Mouse (Mus musculus) embryo, embryonic 10.5 days (tissue): ENCODE measurements at regions not wholly inside any gene's neighbourhood (a gene's known extent, or its start where the extent isn't known, plus 50 kb on each side); places are given as distances from the start of the nearest gene placed in this dataset.
"Not testable (repeated sequence)": the region's sequence is repeated elsewhere in the genome, so short reads cannot be mapped to it uniquely, and the experiment has no call there.

ENCODE experiments used
- DNase-seq: peaks from one replicate; pipeline ENCODE4 v3.0.0-alpha.2; 2015; ENCODE audit warnings: low spot score

GRCm38 (mm10) chr13:99128979-99129378, 55.6 kb upstream of the Zfp366 start:
- no peak for DNase-seq

GRCm38 (mm10) chr13:99128284-99128691, 56.3 kb upstream of the Zfp366 start:
- no peak for DNase-seq

GRCm38 (mm10) chr13:99127716-99128115, 56.9 kb upstream of the Zfp366 start:
- no peak for DNase-seq

DNA sequence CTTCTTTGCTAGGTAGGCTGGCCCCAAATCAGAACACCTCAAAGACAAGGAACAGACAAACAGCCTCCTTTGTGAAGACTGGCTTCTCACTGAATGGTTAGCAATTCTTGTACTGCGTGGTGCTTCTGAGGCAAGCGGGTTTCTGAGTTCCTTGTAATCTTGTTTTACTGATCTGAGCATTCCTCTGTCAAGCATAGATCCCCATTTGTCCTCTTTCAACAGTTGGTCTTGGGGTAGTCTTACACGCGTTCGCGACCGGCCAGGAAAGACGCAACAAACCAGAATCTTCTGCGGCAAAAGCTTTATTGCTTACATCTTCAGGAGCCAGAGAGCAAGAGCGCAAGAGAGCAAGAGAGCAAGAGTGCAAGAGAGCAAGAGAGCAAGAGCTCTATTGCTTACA, 57.7 kb upstream of the Zfp366 start:
- not testable (repeated sequence) for DNase-seq

GRCm38 (mm10) chr13:99126538-99126937, 58.1 kb upstream of the Zfp366 start:
- DNase-seq, result no peak

DNA sequence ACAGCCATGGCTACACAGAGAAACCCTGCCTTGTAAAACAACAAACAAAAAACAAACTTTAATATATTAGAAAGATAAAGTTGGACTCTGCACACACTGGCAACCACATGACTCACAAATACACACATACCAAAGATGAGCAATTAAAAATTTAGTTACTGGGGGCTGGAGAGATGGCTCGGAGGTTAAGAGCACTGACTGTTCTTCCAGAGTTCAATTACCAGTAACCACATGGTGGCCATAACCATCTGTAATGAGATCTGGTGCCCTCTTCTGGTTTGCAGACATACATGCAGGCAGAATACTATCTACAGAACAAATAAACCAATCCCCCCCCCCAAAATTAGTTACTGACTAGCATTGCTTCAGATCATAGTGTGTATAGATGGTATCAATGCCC, 58.7 kb upstream of the Zfp366 start:
- DNase-seq, result peak; percentile 41

DNA sequence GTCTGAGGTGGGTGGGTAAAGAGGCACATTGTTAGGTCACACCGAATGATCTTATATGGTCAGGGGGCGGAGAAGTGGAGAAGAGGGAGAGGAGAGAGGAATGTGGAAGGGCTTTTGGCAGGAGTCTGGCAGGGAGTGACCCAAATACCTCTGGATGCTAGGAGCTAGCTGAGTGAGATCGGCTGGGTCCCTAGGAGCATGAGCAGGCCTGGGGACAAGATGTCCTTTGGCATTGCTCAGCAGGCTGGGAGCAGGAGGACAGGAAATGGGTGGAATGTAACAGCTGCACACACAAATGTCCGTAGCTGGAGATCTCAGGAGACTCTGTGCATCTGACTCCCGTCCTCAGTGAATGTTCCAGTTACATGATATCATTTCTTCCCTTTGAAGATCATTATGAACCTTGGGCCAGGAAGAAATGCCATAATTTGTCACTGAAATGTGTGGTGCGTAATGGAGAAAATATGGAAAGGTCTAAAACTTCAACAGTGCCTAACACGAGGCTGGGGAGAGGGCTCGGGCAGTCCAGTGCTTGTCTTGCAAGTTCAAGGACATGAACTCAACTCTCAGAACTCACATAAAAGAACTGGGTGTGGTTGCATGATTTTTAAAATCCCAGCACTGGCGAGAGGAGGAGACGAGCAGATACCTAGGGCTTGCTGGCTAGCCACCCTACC, 59.6 kb upstream of the Zfp366 start:
- no peak for DNase-seq

DNA sequence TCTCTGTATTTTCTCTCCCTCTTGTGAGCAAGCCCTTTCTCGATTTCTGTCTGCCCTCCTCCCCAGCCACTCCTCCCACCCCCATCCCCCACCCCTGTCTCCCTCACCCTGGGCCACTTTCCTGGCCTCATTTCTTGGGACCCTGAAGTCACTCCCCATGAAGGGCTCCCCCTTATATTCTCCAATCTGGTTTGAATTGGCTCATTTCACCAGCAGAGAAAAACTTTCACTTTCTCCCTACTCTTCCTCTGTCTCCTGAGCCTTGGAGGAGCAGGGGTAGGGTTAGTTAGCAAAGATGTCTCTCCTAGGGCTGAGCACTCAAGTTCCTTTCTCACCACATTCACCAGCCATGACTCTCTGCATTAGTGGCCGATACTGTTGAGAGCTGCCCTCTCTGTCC, 60.5 kb upstream of the Zfp366 start:
- DNase-seq, result no peak

GRCm38 (mm10) chr13:99123476-99124140, 61.0 kb upstream of the Zfp366 start:
- DNase-seq, result no peak

DNA sequence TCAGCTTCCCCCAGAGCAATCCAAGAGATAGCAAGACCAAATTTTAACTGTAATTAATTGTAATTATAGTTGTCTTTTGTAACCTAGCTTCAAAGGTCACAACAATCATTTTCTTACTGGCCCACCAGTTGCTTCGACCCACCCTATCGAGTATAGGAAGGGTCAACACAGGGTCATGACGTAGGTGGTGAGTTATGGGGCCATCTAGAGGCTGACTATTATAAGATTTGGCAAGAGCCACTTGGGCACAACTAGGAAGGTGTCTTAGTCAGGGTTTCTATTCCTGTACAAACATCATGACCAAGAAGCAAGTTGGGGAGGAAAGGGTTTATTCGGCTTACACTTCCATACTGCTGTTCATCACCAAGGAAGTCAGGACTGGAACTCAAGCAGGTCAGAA, 62.1 kb upstream of the Zfp366 start:
- not testable (repeated sequence) for DNase-seq

- no peak for DNase-seq
These were observed 63.5 kb upstream of the Zfp366 start for GRCm38 (mm10) chr13:99121096-99121495.

DNA sequence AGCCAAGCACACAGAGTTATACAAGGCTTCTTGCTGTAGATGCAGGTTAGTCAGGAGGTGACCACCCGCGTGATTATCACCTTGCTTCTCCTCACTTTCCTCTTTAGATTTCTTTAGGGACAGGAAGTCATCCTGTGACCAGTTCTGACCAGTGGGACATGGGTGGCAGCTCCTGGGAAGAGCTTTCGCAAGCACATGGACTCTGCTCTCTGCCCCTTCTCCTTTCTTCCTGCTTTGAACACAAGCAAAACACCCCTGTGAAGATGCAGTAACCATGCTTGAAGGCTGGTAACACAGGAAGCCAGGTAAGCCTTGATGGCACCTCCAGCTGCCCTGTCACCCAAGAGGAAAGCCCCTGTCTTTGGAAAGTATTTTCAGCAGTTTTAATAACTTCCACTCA, 64.7 kb upstream of the Zfp366 start:
- DNase-seq, result no peak

GRCm38 (mm10) chr13:99118901-99119300, 65.7 kb upstream of the Zfp366 start:
- DNase-seq, result no peak

- no peak for DNase-seq
These were observed 69.1 kb upstream of the Zfp366 start for GRCm38 (mm10) chr13:99115541-99115940.

DNA sequence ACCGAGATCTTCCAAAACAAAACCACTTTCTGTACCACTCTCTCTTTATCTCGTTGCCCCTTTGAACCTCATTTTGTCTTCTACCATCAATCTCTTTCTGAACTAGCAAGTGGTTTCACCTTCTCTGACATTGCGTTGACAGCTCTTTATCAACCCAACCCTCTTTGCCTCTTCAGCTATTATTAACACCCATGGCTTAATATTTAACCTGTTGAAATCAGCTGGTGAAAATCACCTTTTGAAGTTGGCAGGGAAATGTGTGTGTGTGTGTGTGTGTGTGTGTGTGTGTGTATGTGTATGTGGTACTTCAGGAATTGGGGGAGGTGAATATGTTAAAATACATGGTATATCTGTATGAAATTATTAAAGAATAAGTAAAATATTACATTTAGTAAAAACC, 70.1 kb upstream of the Zfp366 start:
- DNase-seq, result no peak

- no peak for DNase-seq
These were observed 72.8 kb upstream of the Zfp366 start for GRCm38 (mm10) chr13:99111736-99112386.

GRCm38 (mm10) chr13:99107983-99108382, 76.6 kb upstream of the Zfp366 start:
- no peak for DNase-seq

- DNase-seq, result no peak
These were observed 82.4 kb upstream of the Zfp366 start for GRCm38 (mm10) chr13:99102089-99102681.

DNA sequence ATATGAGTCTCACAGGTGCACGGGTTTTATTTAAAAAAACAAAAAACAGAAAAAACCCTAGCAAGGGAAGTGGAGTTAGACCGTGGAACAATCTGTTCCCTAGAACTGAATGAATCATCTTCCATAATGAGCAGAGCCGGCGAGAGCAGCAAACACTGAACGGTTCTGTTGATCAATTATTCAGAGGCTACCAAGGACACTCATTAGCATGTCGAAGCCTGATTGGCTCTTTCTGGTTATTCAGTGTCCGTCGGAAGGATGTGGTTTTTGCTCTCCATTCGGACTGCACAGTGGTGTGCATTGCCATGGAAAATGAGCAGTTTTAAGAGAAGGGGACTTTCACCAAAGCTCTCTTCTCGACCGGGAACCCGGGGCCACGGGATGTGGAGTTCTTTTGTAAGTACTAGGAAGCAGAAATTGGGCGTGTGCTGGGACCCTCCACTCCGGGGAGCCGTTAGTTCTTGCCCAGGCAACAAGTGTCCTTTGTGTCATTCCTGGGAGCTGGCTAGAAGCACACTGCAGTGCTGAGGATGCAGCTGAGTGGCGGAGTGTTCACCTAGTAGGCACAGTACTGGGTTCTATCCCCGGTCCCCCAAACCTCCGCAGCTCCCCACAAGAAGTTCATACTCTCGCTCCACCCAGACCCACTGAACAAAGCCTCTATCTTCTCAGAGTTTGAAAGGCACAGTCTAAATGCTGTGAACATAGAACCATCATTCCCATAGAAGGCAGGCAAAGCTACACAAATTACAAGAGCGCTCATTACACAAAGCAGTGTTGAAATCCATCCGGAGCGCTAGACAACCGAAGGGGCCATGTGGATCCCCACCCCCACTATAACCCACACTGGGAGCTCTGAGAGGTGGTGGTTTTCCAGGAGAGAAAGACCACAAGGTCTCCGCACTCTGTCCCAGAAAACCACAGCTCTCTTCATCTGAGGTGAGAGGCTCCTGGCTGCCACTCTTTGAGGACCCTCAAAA, 83.9 kb upstream of the Zfp366 start:
- DNase-seq, result peak; percentile 77

GRCm38 (mm10) chr13:99099794-99100429, 84.7 kb upstream of the Zfp366 start:
- peak; percentile 27 for DNase-seq

DNA sequence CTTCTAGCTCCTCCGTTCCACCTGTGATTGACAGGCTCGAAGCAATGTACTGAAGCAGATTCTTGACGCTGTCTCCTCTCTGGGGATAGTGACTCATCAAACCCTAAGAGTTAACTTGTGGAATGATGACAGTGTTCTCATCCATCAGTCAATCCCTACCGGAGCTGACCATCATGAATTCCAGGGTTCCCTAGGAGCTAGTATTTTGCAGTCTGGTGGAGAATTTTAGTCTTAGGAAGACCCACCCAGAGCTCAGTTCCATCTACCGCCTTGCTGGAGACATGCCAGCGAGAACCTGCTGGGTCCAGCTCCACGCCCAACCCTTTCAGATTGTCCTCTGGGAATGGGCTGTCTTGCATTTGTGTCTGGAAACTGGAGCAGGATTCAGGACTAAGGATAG, 85.4 kb upstream of the Zfp366 start:
- DNase-seq, result no peak
